Mouse (Mus musculus) urinary bladder, adult 18-20 months (tissue): Measurements from ENCODE around the gene Phgdh.

Experiments
- DNase-seq, 2 experiments: peaks; one replicate each; pipeline ENCODE4 v3.0.0; 2022; ENCODE audit warnings: low spot score in 2 of 2, mixed read lengths in 2 of 2

The Phgdh gene

GRCm38 (mm10) chr3:98299391-98300100 lies 40.2 kb downstream of the Phgdh start:
- DNase-seq: no peak

- no peak for DNase-seq
Observed at GRCm38 (mm10) chr3:98295965-98296364, 43.8 kb downstream of the Phgdh start.

DNA sequence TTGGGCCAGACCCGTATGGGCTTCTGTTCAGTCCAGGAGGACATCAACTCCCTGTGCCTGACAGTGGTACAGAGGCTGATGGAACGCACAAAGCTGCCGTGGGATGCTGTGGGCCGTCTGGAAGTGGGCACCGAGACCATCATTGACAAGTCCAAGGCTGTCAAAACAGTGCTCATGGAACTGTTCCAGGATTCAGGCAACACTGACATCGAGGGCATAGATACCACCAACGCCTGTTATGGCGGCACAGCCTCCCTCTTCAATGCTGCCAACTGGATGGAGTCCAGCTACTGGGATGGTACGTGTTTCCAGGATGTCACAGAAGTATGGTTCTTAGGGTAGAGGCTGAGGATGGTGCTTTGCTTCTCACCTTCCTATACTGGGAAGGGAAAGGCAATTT lies 48.7 kb downstream of the Phgdh start:
- DNase-seq: no peak

DNA sequence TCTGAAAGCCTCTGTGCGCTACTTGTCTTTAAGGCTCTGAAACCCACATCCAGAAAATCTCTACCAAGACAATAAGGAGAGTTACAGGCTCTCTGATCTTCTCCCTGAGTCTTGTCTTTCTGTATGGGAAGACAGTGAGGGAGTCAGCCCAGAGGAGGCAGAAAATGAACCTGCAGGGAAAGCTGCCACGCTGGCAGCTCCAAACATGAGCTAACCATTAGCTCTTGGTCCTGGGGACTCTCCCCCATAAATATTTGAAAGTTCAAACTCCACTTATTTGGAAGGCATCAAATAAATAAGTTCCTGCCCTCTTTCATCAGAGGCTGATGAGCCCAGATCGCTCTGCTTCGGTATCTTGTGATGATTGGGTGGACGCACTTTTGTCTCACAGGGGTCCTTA lies 56.6 kb downstream of the Phgdh start:
- DNase-seq: no peak

GRCm38 (mm10) chr3:98282422-98282821 lies 57.4 kb downstream of the Phgdh start:
- no peak for DNase-seq

DNA sequence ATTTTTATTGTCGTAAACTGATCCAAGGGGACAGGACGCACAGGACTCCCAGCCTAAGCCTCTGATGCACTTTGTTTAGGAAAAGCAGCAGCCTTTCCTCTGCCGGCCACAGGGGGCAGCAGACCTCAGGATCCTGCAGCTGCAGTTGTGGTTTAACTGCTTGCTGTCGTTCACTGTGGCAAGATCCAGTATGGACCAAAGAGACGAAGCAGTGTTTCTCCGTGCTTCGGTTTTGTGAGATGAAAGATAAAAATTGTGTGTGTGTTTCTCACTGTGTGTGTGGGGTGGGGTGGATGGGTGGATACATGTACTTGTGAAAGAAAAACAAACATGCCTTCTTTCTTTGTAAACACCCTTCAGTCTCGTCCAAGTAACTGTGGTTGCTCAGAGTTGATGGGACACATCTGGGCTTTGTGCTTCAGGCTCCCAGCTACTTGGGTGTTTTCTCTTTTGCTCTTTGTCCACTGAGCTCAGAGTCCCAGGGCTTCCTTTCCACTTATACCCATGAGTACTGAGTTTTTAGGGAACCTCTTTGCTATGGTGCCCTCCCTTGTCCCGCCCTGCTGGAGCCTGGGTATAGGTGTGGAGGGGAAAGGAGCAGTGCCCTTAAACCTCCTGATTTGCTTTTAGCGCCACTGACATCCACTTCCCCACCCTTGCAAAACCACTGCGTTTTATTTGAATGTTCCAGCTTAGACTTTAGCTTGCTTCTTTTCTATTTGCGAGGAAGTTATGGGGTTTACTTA lies 58.7 kb downstream of the Phgdh start:
- peak in 1 of 2 experiments; percentile 56 for DNase-seq

DNA sequence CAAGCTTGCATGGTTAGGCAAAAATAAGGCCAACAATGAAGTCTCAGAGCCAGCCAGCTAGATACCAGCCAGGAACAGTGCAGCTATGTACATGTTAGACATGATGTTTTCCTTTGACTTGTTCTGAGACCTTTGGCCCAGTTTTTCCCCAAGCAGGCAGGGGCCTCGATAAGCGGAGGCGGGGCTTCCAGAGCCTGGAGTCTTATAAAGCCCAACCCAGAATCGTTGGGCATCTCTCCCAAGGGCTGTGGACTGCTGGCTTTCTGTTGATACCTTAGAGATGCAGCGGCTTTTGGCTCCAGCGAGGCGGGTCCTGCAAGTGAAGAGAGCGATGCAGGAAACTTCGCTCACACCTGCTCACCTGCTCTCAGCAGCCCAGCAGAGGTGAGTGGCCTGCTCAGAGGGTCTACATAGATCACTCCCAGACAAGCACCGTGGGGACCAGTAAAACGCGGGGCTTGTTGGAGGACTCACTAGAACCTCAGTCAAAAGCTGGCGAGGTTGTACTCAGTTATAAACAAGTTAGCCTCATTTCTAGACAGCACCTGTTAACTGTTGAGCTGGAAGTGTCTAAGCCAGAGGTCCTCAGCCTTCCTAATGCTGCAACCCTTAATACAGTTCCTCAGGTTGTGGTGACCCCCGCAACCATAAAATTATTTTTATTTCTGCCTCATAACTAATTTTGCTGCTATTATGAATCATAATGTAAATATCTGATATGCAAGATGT lies 59.4 kb downstream of the Phgdh start, which contains the start of gene Hmgcs2:
TSS of gene Hmgcs2 (plus strand) at position 232 of the 729 bp plus-strand sequence.
- peak; percentile 60 to 82 for DNase-seq

- peak in 1 of 2 experiments; percentile 42 for DNase-seq
Observed at GRCm38 (mm10) chr3:98279682-98280081, 60.1 kb downstream of the Phgdh start.

DNA sequence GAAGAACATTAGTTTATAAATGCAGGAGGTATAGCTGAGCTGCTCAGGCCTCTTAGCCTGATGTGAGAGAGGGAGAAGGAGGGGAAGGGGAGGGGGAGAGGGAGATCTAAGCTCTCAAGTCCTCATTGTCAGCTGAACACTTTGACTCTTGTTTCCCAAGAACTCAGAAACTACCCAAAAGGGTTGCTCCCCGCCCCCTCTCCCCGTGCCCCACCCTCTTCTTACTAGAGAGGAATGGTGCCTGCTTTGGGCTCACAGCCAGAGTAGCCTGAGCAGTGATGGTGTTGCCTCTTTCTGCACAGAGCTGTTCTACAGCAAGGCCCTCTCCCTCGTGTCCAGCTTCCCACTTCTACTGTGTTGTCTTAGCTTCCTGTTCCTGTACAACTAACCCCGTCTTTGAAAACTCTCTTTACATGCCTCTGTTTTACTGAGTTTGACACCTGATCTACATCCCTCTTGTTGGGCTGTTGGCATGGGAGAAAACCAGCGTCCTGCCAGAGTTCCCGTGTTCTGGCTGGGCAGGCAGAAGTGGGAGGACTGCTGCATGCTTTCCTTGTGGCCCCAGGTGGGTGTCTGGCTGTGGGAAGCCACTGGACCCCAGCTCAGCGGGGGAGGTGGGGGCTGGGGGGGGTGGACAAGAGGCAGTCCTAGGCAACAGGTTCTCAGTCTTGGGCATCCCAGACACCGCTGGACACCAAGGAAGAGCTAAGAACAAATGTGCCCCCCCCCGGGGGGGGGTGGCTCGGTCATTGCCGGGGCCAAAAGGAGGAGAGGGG lies 66.0 kb downstream of the Phgdh start:
- DNase-seq: no peak

DNA sequence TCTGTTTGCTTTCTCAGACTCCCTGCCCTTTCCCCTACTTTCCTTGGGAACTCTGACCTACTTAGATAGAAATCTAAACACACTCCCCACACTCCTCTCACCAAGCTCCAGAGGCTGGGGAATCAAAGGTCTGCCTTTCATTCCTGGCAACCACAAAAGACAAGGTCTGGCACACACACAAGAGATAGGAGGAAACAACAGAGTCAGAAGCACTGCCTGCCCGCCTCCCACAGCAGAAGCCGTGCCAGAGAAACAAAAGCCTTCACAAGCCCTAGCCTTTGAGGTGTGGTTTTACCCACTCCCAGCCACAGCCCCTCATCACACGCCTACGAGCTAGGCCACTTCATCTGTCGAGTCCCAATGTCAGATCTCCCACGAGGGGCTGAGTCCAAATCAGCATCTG lies 72.5 kb downstream of the Phgdh start:
- DNase-seq: no peak
